Mouse (Mus musculus): Measurements from ENCODE around the gene Hif3a. TPM values are rescaled to one million over a fixed set of nuclear protein-coding genes. Genes with fewer than 3 reads are reported as not detected.

Hif3a gene
- polyA plus RNA-seq, 1 experiment = 8.9 TPM

DNA sequence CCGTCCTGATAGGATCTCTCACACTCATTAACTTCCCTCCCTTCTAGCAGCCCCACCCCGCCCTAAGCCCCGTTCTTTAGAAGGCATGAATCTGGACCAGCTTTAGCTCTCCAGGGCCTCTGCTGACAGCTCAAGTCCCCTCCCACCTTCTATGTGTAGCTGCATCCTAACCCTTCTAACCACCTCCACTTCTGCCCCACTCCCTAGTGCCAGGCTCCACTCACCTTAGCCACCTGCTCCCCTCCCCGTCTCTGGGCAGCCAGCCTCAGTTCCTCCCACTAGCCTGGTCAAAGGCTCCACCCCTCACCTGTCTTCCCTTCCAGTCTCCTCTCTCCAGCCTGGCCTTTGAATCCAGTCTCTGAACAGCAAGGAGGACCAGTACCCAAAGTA lies 36.7 kb downstream of the Hif3a start:
- 31% methylated on average over 4 of the region's 4 CpGs for WGBS
- Histone ChIP-seq H3K36me3 (ENCODE audit: control insufficient read depth, insufficient read depth, low read length) (peaks cover 18% of the 10 kb centered on the region), H3K4me3 (ENCODE audit: control insufficient read depth, insufficient read depth, low read length) (no peak overlapping the region), H3K4me1 (replicated peaks; ENCODE audit: control insufficient read depth, insufficient read depth, low read length) (peaks cover 43% of the 10 kb centered on the region), H3K27ac (ENCODE audit: control insufficient read depth, insufficient read depth, low read length) (peak overlapping the region; percentile 26; the same call in 1 of the 2 replicates), H3K27me3 (ENCODE audit: control insufficient read depth, insufficient read depth, low read length) (no peaks in the 10 kb centered on the region)
- TF ChIP-seq POLR2A (IDR thresholded peaks at IDR 0.05; ENCODE audit: control insufficient read depth, extremely low read depth, insufficient read depth, low read length, poor library complexity) (no peak), CTCF (IDR thresholded peaks at IDR 0.05; ENCODE audit: borderline replicate concordance, control insufficient read depth, extremely low read depth, insufficient read depth, low read length, poor library complexity) (no peak)
- no peak for DNase-seq

DNA sequence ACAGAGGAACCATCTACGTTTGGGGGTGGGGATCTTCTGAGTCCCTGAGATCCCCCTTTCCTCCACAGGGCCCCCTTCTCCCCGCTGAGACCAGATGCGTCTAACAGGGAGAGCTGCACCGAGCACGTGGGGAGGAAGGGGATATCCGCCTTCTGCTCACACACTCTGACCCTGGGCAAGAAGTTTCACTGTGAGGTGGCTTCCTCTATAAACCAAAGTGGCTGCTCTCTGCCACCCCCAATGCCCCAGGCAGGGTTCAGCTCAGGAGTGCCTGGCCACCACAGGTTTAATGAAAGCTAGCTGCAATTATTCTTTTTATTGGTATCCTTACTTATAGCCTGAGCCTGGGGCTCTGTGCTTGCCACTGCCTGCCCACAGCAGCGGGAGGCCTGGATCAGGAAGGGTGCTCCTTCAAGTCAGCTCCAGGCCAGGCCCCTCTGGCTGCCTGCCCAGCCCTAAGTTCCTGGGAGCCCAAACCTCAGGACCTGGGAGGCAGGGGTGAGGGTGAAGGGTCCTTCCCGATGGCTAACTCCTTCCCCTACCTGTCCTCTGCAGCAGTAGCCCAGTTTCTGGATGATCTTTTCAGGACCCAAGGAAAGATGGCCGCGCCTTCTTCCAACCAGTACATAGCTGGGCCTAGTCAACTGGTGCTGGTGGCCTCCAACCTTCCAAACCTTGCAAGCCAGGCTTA lies 37.3 kb downstream of the Hif3a start:
- TF ChIP-seq POLR2A (IDR thresholded peaks at IDR 0.05; ENCODE audit: control insufficient read depth, extremely low read depth, insufficient read depth, low read length, poor library complexity) (no peak), CTCF (IDR thresholded peaks at IDR 0.05; ENCODE audit: borderline replicate concordance, control insufficient read depth, extremely low read depth, insufficient read depth, low read length, poor library complexity) (0 out of 2 replicates have a peak, but pooled peaks have one; percentile 8)
- no peaks in the 10 kb centered on the region for H3K27me3 ChIP-seq (ENCODE audit: control insufficient read depth, insufficient read depth, low read length)
- H3K36me3 ChIP-seq (ENCODE audit: control insufficient read depth, insufficient read depth, low read length) = peaks cover 23% of the 10 kb centered on the region
- peak overlapping the region; percentile 26; the same call in 1 of the 2 replicates for H3K27ac ChIP-seq (ENCODE audit: control insufficient read depth, insufficient read depth, low read length)
- H3K4me3 ChIP-seq (ENCODE audit: control insufficient read depth, insufficient read depth, low read length) = no peak overlapping the region
- DNase-seq = peak; percentile 64
- WGBS = 21% methylated on average over 10 of the region's 10 CpGs
- peaks cover 40% of the 10 kb centered on the region for H3K4me1 ChIP-seq (replicated peaks; ENCODE audit: control insufficient read depth, insufficient read depth, low read length)

DNA sequence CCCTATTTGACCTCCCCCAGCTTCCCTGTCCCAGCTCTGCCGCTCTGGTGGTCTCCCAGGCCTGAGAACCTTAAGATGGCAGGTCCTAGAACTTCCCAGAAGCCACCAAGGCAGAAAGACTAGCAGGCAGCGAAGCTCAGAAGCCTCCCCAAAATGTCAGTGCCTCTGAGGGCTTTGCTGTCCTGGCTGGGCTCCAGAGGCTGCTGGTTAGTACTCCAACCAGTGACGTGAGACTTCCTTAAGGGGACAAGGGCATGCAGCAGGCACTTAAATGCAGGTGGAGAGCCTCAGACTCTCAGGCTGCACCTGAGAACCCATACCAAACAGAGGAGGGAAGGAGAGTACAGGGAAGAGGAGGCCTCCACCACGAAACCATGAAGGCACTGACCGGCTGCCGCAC lies 38.1 kb downstream of the Hif3a start:
- DNase-seq = no peak
- Histone ChIP-seq H3K27me3 (ENCODE audit: control insufficient read depth, insufficient read depth, low read length) (no peaks in the 10 kb centered on the region), H3K4me3 (ENCODE audit: control insufficient read depth, insufficient read depth, low read length) (no peak overlapping the region), H3K36me3 (ENCODE audit: control insufficient read depth, insufficient read depth, low read length) (peaks cover 24% of the 10 kb centered on the region), H3K4me1 (replicated peaks; ENCODE audit: control insufficient read depth, insufficient read depth, low read length) (peaks cover 40% of the 10 kb centered on the region), H3K27ac (ENCODE audit: control insufficient read depth, insufficient read depth, low read length) (peak overlapping the region; percentile 25; the same call in 1 of the 2 replicates)
- TF ChIP-seq POLR2A (IDR thresholded peaks at IDR 0.05; ENCODE audit: control insufficient read depth, extremely low read depth, insufficient read depth, low read length, poor library complexity) = no peak
- no peak for TF ChIP-seq CTCF (IDR thresholded peaks at IDR 0.05; ENCODE audit: borderline replicate concordance, control insufficient read depth, extremely low read depth, insufficient read depth, low read length, poor library complexity)
- 37% methylated on average over 6 of the region's 6 CpGs for WGBS

GRCm38 (mm10) chr7:17023701-17024100 lies 38.5 kb downstream of the Hif3a start:
- H3K36me3 ChIP-seq (ENCODE audit: control insufficient read depth, insufficient read depth, low read length) = peaks cover 24% of the 10 kb centered on the region
- H3K4me1 ChIP-seq (replicated peaks; ENCODE audit: control insufficient read depth, insufficient read depth, low read length) = peaks cover 40% of the 10 kb centered on the region
- no peaks in the 10 kb centered on the region for H3K27me3 ChIP-seq (ENCODE audit: control insufficient read depth, insufficient read depth, low read length)
- TF ChIP-seq CTCF (IDR thresholded peaks at IDR 0.05; ENCODE audit: borderline replicate concordance, control insufficient read depth, extremely low read depth, insufficient read depth, low read length, poor library complexity) (no peak), POLR2A (IDR thresholded peaks at IDR 0.05; ENCODE audit: control insufficient read depth, extremely low read depth, insufficient read depth, low read length, poor library complexity) (no peak)
- 56% methylated on average over 4 of the region's 4 CpGs for WGBS
- H3K27ac ChIP-seq (ENCODE audit: control insufficient read depth, insufficient read depth, low read length) = peak overlapping the region; percentile 25; the same call in 1 of the 2 replicates
- no peak for DNase-seq
- no peak overlapping the region for H3K4me3 ChIP-seq (ENCODE audit: control insufficient read depth, insufficient read depth, low read length)

GRCm38 (mm10) chr7:17022176-17022575 lies 40.1 kb downstream of the Hif3a start:
- TF ChIP-seq POLR2A (IDR thresholded peaks at IDR 0.05; ENCODE audit: control insufficient read depth, extremely low read depth, insufficient read depth, low read length, poor library complexity) (no peak), CTCF (IDR thresholded peaks at IDR 0.05; ENCODE audit: borderline replicate concordance, control insufficient read depth, extremely low read depth, insufficient read depth, low read length, poor library complexity) (no peak)
- Histone ChIP-seq H3K27me3 (ENCODE audit: control insufficient read depth, insufficient read depth, low read length) (no peaks in the 10 kb centered on the region), H3K4me3 (ENCODE audit: control insufficient read depth, insufficient read depth, low read length) (no peak overlapping the region), H3K4me1 (replicated peaks; ENCODE audit: control insufficient read depth, insufficient read depth, low read length) (peaks cover 46% of the 10 kb centered on the region), H3K27ac (ENCODE audit: control insufficient read depth, insufficient read depth, low read length) (no peak overlapping the region), H3K36me3 (ENCODE audit: control insufficient read depth, insufficient read depth, low read length) (peaks cover 27% of the 10 kb centered on the region)
- 99% methylated on average over 15 of the region's 15 CpGs for WGBS
- no peak for DNase-seq

GRCm38 (mm10) chr7:17019426-17020166 lies 42.6 kb downstream of the Hif3a start:
- Histone ChIP-seq H3K4me1 (replicated peaks; ENCODE audit: control insufficient read depth, insufficient read depth, low read length) (peaks cover 24% of the 10 kb centered on the region), H3K4me3 (ENCODE audit: control insufficient read depth, insufficient read depth, low read length) (no peak overlapping the region), H3K36me3 (ENCODE audit: control insufficient read depth, insufficient read depth, low read length) (peaks cover 44% of the 10 kb centered on the region), H3K27me3 (ENCODE audit: control insufficient read depth, insufficient read depth, low read length) (no peaks in the 10 kb centered on the region), H3K27ac (ENCODE audit: control insufficient read depth, insufficient read depth, low read length) (no peak overlapping the region)
- no peak for TF ChIP-seq CTCF (IDR thresholded peaks at IDR 0.05; ENCODE audit: borderline replicate concordance, control insufficient read depth, extremely low read depth, insufficient read depth, low read length, poor library complexity)
- no peak for TF ChIP-seq POLR2A (IDR thresholded peaks at IDR 0.05; ENCODE audit: control insufficient read depth, extremely low read depth, insufficient read depth, low read length, poor library complexity)
- no peak for DNase-seq
- WGBS = 91% methylated on average over 7 of the region's 7 CpGs
